Mouse (Mus musculus) left cerebral cortex, postnatal 4 days (tissue): ENCODE measurements around the gene Dtnbp1. TPM values are rescaled to one million over a fixed set of nuclear protein-coding genes. Genes with fewer than 3 reads are reported as not detected.

Experiments used
- DNase-seq: peaks from one replicate; pipeline ENCODE4 v3.0.0-alpha.2; 2022
- intact Hi-C: fragments of 180-260 bp; cut with DNase I; formaldehyde crosslinking; loops from one replicate; pipeline ENCODE4 v1.15.1; 2025
- total RNA-seq, 2 experiments: library from RNA; stranded (reverse); gene quantifications; 2 replicates each; pipeline ENCODE4 v1.2.3; 2021

The Dtnbp1 gene
- total RNA-seq, 2 experiments from 2014 or later: 73.2 to 80.5 TPM

- peak; percentile 80 for DNase-seq
- intact Hi-C loops: no loop called here
Observed at GRCm38 (mm10) chr13:44912851-44913250, 89.1 kb downstream of the Dtnbp1 start.

- no peak for DNase-seq
- intact Hi-C loops: no loop called here
Observed at GRCm38 (mm10) chr13:44908790-44909189, 93.2 kb downstream of the Dtnbp1 start.

GRCm38 (mm10) chr13:44907702-44908101, 94.2 kb downstream of the Dtnbp1 start:
- peak; percentile 98 for DNase-seq
- intact Hi-C loops: no loop called here

- intact Hi-C loops: no loop called here
- DNase-seq: no peak
Observed at GRCm38 (mm10) chr13:44906141-44906540, 95.8 kb downstream of the Dtnbp1 start.

- intact Hi-C loops: no loop called here
- DNase-seq: no peak
Observed at GRCm38 (mm10) chr13:44904271-44904670, 97.7 kb downstream of the Dtnbp1 start.

GRCm38 (mm10) chr13:44903416-44903815, 98.5 kb downstream of the Dtnbp1 start:
- DNase-seq: no peak
- intact Hi-C loops: no loop called here

- intact Hi-C loops: no loop called here
- DNase-seq: no peak
Observed at GRCm38 (mm10) chr13:44902299-44902698, 99.6 kb downstream of the Dtnbp1 start.

- intact Hi-C loops: no loop called here
- DNase-seq: no peak
Observed at GRCm38 (mm10) chr13:44896211-44896610, 105.7 kb downstream of the Dtnbp1 start.

GRCm38 (mm10) chr13:44891813-44892730, 109.9 kb downstream of the Dtnbp1 start:
- intact Hi-C loops: no loop called here
- no peak for DNase-seq

- intact Hi-C loops: no loop called here
Observed at GRCm38 (mm10) chr13:44890612-44891011, 111.3 kb downstream of the Dtnbp1 start.

GRCm38 (mm10) chr13:44886221-44886620, 115.7 kb downstream of the Dtnbp1 start:
- no peak for DNase-seq
- intact Hi-C loops: no loop called here

More at GRCm38 (mm10) chr13:44890612-44891011, 111.3 kb downstream of the Dtnbp1 start:
- no peak for DNase-seq

- DNase-seq: no peak
- intact Hi-C loops: no loop called here
Observed at GRCm38 (mm10) chr13:44881001-44881400, 120.9 kb downstream of the Dtnbp1 start.

- intact Hi-C loops: no loop called here
- no peak for DNase-seq
Observed at GRCm38 (mm10) chr13:44876799-44877198, 125.1 kb downstream of the Dtnbp1 start.

Other genes with a start within 250 kb of the Dtnbp1 start
- under 1 TPM; 0.18 to 0.20 TPM for gene Gm9817, start 76.5 kb upstream of the Dtnbp1 start, total RNA-seq